Mouse (Mus musculus) liver, embryonic 14.5 days (tissue): Measurements from ENCODE around the gene Kcnj10.

Experiments
- CTCF ChIP-seq: IDR thresholded peaks from 2 replicates; pipeline ENCODE4 v1.5.1; 2016; ENCODE audit warnings: antibody characterized with exemption, low read depth, control low read depth
- EP300 ChIP-seq: IDR thresholded peaks from 2 replicates; pipeline ENCODE4 v1.6.1; 2016; ENCODE audit warnings: antibody characterized with exemption, low read depth

DNA sequence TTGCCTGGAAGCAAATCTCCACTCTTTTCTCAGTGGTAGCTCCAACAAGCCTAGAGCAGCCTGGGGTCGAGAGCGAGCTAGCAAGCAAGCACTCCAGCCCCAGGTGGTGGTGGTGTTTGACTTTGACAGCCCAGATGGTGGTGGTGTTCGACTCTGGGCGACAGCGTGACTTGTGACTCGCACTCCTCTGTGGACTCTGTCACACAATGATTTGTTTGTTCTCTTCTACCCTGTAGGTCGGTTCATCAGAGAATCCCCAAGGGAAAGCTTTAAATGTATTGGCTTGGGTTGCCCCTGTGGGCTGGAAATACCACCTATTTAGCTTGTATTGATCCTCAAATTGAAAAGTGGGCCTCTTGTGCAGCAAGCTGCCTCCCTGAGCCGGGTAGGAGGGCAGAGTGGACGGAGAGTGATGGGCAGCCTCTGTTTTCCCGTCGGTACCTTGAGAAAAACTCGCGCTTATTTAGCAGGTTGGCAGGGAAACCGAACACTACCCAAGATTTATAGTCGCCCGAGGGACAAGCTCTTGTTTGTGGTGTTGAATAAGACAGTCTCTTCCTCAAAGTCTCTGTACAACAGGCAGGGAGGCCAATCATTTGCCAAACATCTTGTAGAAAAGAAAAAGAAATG is 65.2 kb downstream of the Kcnj10 start:
- TF ChIP-seq EP300 (no peak), CTCF (no peak)
